Mouse (Mus musculus) spleen, adult 2 months (tissue): ENCODE data around the gene Aff3. TPM values are rescaled to one million over a fixed set of nuclear protein-coding genes. Genes with fewer than 3 reads are reported as not detected.

Source experiments
- DNase-seq, 2 experiments: peaks; one replicate each; pipeline versions ENCODE4 v3.0.0 to v3.0.0-alpha.2; 2012 to 2021; ENCODE audit warnings: low spot score in 2 of 2, low read depth in 1 of 2
- H3K27ac ChIP-seq: fragments of 200-500 bp; 2 replicates; pipeline ENCODE4 v1.5.1; 2012; ENCODE audit warnings: low read length, inconsistent platforms; ENCODE audit not compliant: insufficient read depth
- H3K27me3 ChIP-seq: fragments of 200-500 bp; 2 replicates; pipeline ENCODE4 v1.6.1; 2012; ENCODE audit warnings: mild to moderate bottlenecking, moderate library complexity, low read length, inconsistent platforms; ENCODE audit not compliant: control insufficient read depth, insufficient read depth
- H3K36me3 ChIP-seq: fragments of 200-500 bp; 2 replicates; pipeline ENCODE4 v1.6.1; 2012; ENCODE audit warnings: mild to moderate bottlenecking, low read length, inconsistent platforms; ENCODE audit not compliant: control insufficient read depth, insufficient read depth
- H3K4me1 ChIP-seq: fragments of 200-500 bp; 2 replicates; pipeline ENCODE4 v1.6.1; 2011; ENCODE audit warnings: inconsistent platforms; ENCODE audit not compliant: control insufficient read depth, insufficient read depth, insufficient read length
- H3K4me3 ChIP-seq: fragments of 200-500 bp; 2 replicates; pipeline ENCODE4 v1.5.1; 2011; ENCODE audit warnings: mild to moderate bottlenecking, inconsistent platforms; ENCODE audit not compliant: insufficient read depth, insufficient read length; ENCODE audit errors: extremely low read depth
- CTCF ChIP-seq: fragments of 200-500 bp; IDR thresholded peaks from 2 replicates; pipeline ENCODE4 v1.5.1; 2011; ENCODE audit warnings: mild to moderate bottlenecking, inconsistent platforms; ENCODE audit not compliant: insufficient read depth, insufficient read length, insufficient replicate concordance; ENCODE audit errors: extremely low read depth
- POLR2A ChIP-seq: fragments of 200-500 bp; IDR thresholded peaks from 2 replicates; pipeline ENCODE4 v1.6.1; 2011; ENCODE audit warnings: low read depth, low read length, inconsistent platforms
- WGBS: fragments of 180-500 bp; shearing (Covaris S2); methylation state at CpG from one replicate; pipeline ENCODE4 v1.1.7; 2018; 5-methylcytosine and 5-hydroxymethylcytosine counted together
- polyA plus RNA-seq: library from polyadenylated mRNA; depleted of rRNA; stranded (reverse); fragments of >200 nt; gene quantifications from 2 replicates; pipeline ENCODE4 v1.2.3, GENCODE M21; 2012; rRNA removed

Gene Aff3
- 20.2 and 26.9 TPM in 2 replicates for polyA plus RNA-seq

- DNase-seq = peak; percentile 81
These were observed at the start of gene Aff3 for GRCm38 (mm10) chr1:38664777-38665176. Gene Aff3, minus strand, starts transcription at chr1:38664955.

GRCm38 (mm10) chr1:38700646-38701045, 35.9 kb upstream of the Aff3 start:
- WGBS = 76% methylated on average over 6 of the region's 6 CpGs

More at GRCm38 (mm10) chr1:38664777-38665176, at the start of gene Aff3:
- peak within 1 kb of the TSS; percentile 93 for H3K27ac ChIP-seq
- 3% methylated on average over 13 of the region's 13 CpGs for WGBS
- H3K27me3 ChIP-seq = no peaks in the 10 kb centered on the region
- TF ChIP-seq POLR2A (peak; percentile 66), CTCF (no peak)
- H3K4me3 ChIP-seq = peak within 1 kb of the TSS; percentile 61
- H3K4me1 ChIP-seq = peaks cover 20% of the 10 kb centered on the region
- no peaks in the 10 kb centered on the region for H3K36me3 ChIP-seq

GRCm38 (mm10) chr1:38699244-38699643, 34.5 kb upstream of the Aff3 start:
- no peak for DNase-seq
- Histone ChIP-seq H3K4me1 (peaks cover 17% of the 10 kb centered on the region; the same call in 1 of the 2 replicates), H3K27me3 (no peaks in the 10 kb centered on the region), H3K36me3 (no peaks in the 10 kb centered on the region), H3K4me3 (no peak overlapping the region), H3K27ac (no peak overlapping the region)
- 94% methylated on average over 10 of the region's 10 CpGs for WGBS
- TF ChIP-seq CTCF (no peak), POLR2A (no peak)

More at GRCm38 (mm10) chr1:38700646-38701045, 35.9 kb upstream of the Aff3 start:
- Histone ChIP-seq H3K4me3 (no peak overlapping the region), H3K27ac (no peak overlapping the region), H3K36me3 (no peaks in the 10 kb centered on the region), H3K4me1 (peaks cover 8% of the 10 kb centered on the region; the same call in 1 of the 2 replicates), H3K27me3 (no peaks in the 10 kb centered on the region)
- TF ChIP-seq CTCF (no peak), POLR2A (no peak)
- no peak for DNase-seq

GRCm38 (mm10) chr1:38695812-38696681, 31.3 kb upstream of the Aff3 start:
- H3K4me3 ChIP-seq = no peak overlapping the region
- no peaks in the 10 kb centered on the region for H3K36me3 ChIP-seq
- H3K4me1 ChIP-seq = peaks cover 24% of the 10 kb centered on the region; the same call in 1 of the 2 replicates
- 31% methylated on average over 15 of the region's 15 CpGs for WGBS
- DNase-seq = peak; percentile 14
- no peaks in the 10 kb centered on the region for H3K27me3 ChIP-seq
- no peak overlapping the region for H3K27ac ChIP-seq
- no peak for TF ChIP-seq POLR2A
- no peak for TF ChIP-seq CTCF

GRCm38 (mm10) chr1:38695089-38695811, 30.5 kb upstream of the Aff3 start:
- Histone ChIP-seq H3K4me1 (peaks cover 24% of the 10 kb centered on the region; the same call in 1 of the 2 replicates), H3K36me3 (no peaks in the 10 kb centered on the region), H3K27me3 (no peaks in the 10 kb centered on the region), H3K4me3 (no peak overlapping the region), H3K27ac (no peak overlapping the region)
- no peak for DNase-seq
- TF ChIP-seq POLR2A (no peak), CTCF (no peak)
- 65% methylated on average over 2 of the region's 2 CpGs for WGBS

- Histone ChIP-seq H3K4me1 (peaks cover 24% of the 10 kb centered on the region; the same call in 1 of the 2 replicates), H3K27ac (no peak overlapping the region), H3K27me3 (no peaks in the 10 kb centered on the region), H3K36me3 (no peaks in the 10 kb centered on the region), H3K4me3 (no peak overlapping the region)
- TF ChIP-seq CTCF (no peak), POLR2A (no peak)
- DNase-seq = peak; percentile 42 to 62
- WGBS = 4% methylated on average over 5 of the region's 5 CpGs
These were observed 29.4 kb upstream of the Aff3 start for GRCm38 (mm10) chr1:38694142-38694541.
